Mouse (Mus musculus) right cerebral cortex, adult 2 months (tissue): ENCODE results near the gene Bckdhb.

ENCODE experiments used
- DNase-seq, 2 experiments: peaks; one replicate each; pipeline ENCODE4 v3.0.0; 2021 to 2022; ENCODE audit warnings: low spot score in 2 of 2

The Bckdhb gene

DNA sequence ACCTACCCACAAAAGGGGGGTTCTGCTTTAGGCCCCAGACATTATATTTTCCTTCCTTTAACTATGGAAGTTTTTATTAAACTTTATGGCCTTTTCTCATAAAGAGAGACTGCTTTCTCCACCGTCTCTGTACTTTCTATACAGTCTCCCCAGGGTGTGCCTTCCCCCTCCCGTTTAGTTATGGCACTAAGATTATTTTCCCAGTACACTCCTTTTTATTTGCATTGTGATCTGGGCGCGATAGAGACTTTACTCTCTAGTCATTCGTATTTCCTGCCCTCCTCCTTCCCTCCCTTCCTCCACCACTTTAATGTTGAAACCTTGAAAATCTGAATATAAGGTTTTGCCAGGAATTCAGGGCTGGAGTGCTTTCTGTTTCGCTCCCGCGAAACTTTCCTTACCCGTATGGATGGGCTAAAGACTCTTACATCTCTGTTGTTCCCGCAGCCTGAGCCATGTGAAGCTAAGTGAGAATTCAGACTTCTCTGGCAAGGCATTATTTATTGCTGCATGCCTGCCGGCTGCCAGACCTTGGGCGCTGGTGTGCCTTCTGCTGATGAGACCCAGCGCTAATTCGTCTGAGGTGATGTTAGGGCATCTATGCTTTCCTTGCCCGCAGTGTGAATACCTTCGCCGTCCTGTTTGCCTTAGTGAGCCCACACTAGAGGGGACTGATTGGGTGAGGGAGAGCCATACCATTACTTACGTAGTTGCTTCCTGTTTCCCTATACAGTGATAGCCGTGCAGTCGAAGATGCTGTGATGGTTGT is 182.3 kb downstream of the Bckdhb start:
- DNase-seq, result peak in 1 of 2 experiments; percentile 41

- no peak for DNase-seq
Measured at GRCm38 (mm10) chr9:84108534-84108933, 183.6 kb downstream of the Bckdhb start.

DNA sequence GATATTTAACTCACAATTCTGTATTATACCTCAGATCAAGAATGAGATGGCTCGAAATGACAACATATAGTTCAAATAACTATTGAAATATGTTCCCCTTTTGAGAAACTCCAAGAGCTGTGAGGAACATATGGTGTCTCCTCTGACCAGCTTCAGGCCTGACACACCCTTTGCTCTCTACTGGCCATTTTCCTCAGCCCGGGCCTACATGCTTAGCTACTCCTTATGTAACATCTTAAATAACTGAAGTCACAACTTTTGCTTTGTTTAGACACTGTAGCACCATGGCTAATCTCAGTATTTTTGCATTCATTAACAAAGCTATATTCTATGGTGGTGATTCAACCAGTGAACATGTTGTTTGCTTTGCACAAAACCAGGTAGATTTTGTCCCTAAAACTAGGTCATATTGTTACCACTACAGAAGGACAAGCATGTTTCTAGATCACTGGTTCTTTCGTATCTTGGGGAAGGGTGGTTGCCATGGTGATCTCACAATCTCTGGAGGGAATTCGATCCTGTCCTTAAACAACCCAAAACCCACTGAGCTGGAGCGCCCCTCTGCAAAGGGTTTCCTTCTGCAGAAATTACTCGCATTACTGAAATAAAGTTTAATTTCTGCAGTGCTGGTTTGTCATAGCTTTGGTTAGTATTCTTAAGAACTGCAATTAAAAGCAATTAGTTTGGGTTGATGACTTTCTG is 185.0 kb downstream of the Bckdhb start:
- peak; percentile 37 to 50 for DNase-seq

GRCm38 (mm10) chr9:84110616-84111015 is 185.7 kb downstream of the Bckdhb start:
- DNase-seq, result peak in 1 of 2 experiments; percentile 52

DNA sequence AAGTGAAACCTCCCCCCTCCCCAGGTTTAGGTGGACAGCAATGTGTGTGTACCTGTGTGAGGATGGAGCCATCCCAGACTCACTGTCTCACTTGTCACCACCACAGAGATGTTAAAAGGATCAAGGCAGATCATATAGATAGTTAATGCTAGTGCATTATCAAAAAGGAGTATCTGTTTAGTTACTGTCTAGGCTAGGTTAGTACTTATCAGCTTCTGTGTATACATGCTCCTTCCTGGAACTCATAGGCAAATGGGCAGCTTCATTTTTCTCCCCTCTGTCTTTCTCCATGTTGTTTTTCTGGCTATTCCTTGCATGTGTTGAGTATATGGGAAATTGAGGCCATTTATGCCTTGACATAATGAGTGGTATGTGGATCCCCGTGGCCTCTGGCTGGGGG is 187.4 kb downstream of the Bckdhb start:
- DNase-seq, result no peak

GRCm38 (mm10) chr9:84112842-84113568 is 188.1 kb downstream of the Bckdhb start:
- DNase-seq, result no peak

GRCm38 (mm10) chr9:84114254-84114653 is 189.3 kb downstream of the Bckdhb start:
- no peak for DNase-seq

DNA sequence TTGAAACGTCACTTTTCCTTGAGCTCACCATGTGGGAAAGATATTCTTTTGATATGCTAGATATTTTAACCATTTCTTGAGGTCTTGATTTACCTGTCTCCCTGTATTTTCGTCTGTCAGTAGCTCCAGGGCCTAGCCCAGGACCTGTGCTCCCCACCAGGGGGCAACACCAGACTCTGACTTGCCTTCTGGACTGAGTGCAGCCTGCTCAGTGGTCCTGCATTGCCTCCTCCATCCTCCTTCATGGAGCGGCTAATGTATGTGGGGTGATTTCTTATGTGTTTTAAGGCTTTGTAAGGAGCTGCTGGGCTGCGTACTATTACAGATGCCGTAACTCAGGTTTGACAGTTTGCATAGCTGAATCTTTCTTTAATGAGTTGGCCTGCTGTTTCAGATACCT is 192.4 kb downstream of the Bckdhb start:
- DNase-seq, result no peak

DNA sequence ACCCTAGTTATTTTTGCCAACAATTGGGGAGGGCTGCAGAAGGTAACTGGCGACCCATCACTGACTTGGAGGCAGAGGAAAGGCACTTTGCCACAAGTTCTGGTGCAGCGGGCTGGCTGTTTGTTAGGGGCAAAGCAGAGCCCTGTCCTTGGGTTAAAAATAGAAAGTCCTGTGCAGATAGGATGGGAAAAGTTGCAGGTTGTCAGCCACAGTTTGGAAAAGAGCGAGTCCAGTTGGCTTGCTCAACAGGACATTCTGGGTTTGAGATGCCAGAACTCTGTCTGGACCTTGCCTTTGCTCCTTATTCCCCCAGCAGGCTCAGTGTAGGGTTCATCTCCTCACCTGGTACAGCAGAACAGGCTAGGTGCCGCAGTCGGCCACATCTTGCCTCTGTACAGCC is 200.1 kb downstream of the Bckdhb start:
- no peak for DNase-seq

DNA sequence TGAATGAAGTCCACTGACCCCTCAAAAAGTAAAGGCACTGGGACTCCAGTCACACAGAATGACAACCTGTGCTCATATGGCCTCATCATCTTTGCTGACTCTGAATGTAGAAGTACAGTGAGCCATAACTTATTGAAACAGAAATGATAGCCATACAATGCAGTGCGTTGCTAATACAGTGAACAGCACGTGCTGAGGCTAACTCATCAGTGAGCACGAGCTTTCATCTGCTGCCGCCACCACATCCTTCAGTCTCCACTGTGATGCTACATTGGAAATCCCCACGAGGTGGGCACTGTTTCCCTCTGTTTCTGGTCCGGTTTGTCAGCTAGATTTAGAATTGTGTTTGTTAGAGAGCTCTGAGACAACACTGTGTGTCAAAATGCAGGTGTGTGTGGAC is 205.4 kb downstream of the Bckdhb start:
- DNase-seq, result no peak

GRCm38 (mm10) chr9:84135062-84135461 is 210.1 kb downstream of the Bckdhb start:
- DNase-seq, result peak in 1 of 2 experiments; percentile 47

DNA sequence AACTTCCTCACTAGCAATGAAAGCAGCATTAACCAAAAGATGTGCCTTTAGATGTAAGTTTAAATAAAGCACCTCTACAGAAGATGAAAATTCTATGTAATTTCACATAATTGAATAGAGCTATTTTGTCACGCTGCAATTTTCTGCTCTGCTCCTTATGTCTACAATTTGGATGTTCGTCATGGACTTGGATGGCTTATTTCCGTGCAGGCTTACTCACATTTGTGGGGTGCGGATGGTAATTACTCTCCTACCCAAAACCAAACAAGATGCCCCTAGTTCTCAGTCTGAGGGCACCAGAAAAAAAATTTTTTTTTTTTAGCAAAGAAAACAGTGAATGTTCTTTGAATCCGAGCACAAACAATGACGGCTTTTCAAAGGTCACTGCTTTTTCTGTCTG is 212.2 kb downstream of the Bckdhb start:
- DNase-seq, result no peak

- DNase-seq, result no peak
Measured at GRCm38 (mm10) chr9:84148124-84148523, 223.2 kb downstream of the Bckdhb start.
